Mouse (Mus musculus) thymus, postnatal 4 days (tissue): ENCODE data around the gene Herc4.

Experiments
- DNase-seq: peaks from one replicate; pipeline ENCODE4 v3.0.0; 2021

Gene Herc4

GRCm38 (mm10) chr10:63360502-63360901 is 116.9 kb downstream of the Herc4 start:
- DNase-seq = no peak

GRCm38 (mm10) chr10:63365918-63366455 is 122.4 kb downstream of the Herc4 start:
- DNase-seq = no peak

- no peak for DNase-seq
Observed at GRCm38 (mm10) chr10:63367386-63367785, 123.8 kb downstream of the Herc4 start.
